Mouse (Mus musculus) left cerebral cortex, adult 9 months (tissue): ENCODE data around the gene 9230112D13Rik.

Experiments
- DNase-seq, 2 experiments: peaks; one replicate each; pipeline ENCODE4 v3.0.0; 2022; ENCODE audit warnings: low spot score in 2 of 2

9230112D13Rik gene

DNA sequence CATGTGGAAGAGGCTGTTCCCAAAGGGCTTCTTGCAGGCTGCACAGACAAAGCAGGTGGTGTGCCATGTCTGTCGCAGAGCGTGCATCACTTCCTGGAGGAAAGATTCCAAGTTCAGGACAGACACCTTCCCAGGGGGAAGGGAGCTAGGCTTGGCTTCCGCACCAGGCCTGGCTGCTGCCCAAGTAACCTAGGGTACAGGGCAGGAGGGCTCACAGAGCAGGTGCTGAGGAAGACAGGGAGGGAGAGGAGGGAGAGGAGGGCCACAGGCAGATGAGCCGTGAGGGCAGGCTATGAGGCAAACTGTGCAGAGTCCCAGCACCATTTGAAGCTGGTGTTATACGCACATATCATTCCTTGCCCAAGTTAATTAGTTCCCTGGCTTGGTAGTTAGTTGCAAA lies 19.3 kb upstream of the 9230112D13Rik start:
- DNase-seq, result no peak

DNA sequence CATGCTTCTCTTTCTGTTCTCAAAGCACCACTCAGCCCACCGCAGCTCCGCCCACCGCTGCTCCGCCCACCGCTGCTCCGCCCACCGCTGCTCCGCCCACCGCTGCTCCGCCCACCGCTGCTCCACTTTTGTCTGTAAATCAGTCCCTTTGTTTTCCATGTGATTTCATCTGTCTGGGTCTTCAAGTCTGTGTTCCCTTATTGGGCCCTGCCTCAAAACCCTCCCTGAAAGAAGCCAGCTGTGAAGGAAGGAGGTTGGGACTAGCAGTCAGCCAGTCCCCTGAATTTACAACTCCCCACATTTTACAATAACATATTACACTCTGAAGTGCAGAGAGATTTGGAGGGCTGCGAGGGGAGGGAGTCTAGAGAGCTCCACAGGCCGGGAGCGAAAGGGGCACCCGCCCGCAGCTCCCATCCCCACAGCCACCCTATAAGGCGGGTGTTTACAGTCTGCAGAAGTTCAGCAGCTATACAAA lies 18.1 kb upstream of the 9230112D13Rik start:
- DNase-seq, result no peak

DNA sequence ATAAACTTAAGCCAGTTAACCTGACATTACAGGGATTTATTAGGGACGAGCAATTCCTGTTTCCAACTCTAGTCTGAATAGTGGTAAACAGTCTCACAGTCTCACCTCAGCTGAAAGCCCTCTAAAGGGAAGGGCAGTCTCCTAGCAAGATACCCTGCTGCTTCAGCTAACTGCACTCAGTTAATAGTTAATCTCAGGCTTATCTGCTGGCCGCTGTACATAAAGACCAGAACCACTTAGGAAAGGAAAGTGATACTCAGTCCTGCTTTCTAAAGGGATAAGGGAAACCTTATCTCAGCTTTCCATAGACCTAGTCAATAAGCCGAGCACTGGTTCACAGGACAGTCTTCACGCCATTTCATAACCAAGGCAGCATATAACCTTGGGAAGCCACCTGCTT lies 13.3 kb upstream of the 9230112D13Rik start:
- DNase-seq, result no peak

DNA sequence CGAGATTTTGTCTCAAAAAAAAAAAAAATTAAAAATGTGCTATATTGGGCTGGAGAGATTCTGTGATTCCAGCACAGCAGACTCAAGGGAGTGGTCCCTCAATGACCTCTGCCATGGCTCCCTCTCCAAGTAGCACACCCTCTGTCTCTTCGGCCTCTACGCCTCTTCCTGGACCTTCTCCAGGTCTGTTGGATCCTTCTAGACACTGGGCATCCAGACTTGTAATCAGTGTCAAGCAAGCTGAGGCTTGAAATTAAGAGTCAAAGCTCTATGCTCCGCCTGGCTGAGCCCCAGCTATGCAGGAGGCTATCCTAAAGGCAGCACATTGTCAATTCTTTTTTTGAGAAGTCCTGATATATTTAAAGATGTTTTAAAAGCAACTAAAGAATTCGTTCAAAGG lies 10.9 kb upstream of the 9230112D13Rik start:
- no peak for DNase-seq

DNA sequence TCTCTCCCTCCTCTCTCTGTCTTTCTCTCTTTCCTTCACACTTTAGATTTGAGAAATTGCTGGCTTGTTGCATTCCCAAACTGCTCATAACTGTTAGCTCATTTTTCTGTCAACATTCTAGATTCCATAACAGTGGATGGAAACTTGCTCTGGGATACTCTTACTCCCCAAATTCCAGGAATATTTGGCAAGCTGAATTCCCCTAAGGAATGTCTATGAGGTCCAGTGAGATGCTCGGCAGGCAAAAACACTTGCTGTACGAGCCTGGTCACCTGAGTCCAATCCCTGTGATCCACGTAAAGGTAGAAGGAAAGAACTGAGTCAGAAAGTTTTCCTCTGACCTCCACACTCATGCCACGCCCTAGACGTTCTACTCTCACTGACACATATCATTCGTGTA lies 9.9 kb upstream of the 9230112D13Rik start:
- no peak for DNase-seq

DNA sequence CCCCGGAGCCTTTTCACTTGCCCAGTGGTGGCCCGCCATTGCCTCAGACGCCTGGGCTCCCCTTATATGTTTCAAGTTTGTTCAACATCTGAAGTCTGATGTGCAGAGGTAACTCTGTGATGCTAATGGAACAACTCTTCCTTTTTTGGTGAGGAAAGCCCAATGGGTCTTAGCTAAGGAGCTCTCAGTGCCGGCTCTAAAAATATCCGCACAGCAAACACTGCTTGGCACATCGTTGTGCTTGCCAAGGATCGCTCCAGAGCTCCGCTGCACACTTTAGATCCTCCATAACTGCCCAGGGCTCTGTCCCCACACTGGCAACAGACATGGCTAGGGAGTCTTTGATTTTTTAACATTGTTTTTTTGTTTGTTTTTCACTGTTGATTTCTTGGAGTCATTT lies 6.2 kb upstream of the 9230112D13Rik start:
- no peak for DNase-seq

DNA sequence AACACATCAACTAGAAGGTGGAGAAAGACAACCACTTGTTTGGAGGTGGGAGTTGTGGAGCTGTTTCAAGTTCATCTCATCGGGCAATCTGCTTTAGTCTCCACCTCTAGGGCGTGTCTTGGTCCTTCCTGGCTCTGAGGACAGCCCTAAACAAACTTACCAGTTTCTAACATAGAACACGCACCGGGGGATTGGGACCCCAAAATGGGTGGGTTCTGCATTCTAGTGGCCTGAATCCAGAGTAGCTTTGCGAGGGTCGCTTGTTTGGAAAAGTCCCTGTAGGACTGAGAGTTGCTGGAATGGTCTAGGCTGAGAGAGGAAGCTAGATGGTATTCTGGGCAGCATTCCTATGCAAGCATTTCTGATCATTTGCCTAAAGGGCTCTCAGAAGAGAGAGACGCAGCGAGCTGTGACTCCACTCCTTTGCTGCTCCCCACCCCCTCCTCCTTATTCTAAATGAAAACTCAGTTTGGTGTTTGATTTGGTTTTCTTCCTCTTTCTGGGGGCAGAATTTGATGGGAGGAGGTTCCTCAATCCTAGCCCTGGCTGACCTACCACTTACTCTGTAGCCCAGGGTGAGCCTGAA lies 4.5 kb downstream of the 9230112D13Rik start:
- DNase-seq, result no peak

DNA sequence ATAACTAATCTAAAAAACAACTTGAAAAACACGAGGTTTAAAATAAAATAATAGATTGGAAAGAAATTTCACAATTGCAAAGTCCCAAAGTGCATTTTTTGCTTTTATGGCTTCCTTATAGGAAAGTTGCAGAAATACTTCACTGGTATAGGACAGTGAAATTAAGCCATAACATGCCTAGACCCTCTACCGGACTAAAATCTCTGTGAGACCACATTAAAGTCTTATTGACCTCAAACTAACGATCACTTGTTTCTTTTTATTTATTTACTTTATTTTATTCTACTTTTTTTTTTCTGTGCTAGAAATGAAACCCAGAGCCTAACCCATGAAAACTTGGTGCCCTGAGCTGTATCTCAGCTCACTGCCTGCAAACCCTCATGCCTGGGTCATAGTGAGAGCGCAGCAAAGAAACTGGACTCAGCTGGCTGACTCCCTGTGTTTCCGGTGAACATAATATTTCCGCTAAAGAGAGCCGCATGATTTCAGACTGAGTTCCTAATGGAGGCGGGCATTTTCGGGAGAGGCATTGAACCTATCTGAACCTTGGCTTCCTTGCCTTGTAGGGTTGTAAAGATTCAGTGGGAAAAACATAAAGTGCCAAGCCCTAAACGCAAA lies 5.5 kb downstream of the 9230112D13Rik start:
- DNase-seq, result no peak

DNA sequence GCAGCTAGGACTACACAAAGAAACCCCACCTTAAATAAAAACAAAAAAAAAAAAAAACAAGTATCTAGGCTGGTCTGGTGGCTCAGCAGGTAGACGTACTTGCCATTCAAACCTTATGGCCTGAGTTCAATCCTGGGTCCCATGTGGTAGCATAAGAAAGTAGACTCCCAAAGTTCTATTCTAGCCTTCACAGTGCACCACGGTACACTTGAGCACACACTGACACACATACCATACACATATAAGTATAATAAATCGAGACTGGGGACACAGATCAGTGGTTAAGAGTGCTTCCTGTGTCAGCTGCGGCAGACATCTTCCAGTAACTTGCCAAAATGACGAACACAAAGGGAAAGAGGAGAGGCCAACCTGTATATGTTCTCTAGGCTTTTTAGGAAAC lies 6.7 kb downstream of the 9230112D13Rik start:
- DNase-seq, result no peak

DNA sequence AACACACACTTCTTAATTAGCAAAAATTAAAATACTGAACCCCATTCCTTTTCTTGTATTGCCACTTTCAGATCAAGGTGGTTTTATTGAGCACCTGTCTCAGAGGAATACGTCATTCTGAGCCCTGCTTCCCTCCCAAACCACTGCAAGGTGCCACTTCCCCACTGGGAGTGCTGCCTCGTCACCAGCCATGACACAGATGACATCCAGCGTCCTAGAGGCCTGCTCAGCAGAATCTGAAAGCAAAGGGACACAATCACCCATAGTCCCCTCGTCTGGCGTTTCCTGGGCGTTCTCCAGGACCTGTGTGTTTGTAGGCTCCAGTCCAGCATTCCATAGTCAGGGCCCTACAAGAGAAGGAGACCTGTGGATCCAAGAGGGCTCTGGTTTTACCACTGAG lies 8.5 kb downstream of the 9230112D13Rik start:
- DNase-seq, result no peak

DNA sequence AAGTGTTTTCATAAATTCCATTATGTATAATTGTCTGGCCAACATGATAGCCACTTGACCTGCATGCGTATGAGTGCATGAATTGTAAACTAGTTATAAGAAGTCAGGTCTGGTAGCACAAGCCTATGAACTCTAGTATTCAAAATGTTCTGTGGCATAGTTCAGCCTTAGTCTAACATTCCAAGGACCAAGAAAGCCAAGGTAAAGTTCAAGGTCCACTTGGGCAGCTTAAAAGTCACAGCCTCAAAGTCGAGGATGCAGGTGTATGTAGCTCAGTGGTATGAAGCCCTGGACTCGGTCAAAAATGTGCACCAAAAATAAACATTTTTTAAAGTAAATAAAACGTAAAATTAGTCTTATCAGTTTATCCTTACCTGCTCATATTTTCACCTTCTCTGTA lies 10.0 kb downstream of the 9230112D13Rik start:
- DNase-seq, result no peak

DNA sequence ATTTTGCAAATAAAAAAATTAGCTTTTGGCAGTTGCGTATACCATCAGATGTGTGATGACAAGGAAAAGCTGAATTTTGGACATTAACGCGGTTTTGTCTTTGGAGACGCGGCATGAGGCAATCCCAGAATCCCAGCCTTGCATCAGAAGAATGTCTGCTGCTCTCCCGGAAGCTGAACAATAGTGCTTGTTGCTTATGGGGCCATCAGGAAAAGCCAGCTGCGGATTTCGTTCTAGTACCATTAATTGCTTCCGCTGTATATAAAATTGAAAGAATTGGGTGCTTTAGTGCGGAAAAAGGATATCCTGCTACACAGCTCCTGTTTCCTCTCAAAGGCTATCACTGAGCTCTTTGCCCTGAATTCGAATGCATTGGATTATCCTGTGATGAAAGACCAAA lies 10.7 kb downstream of the 9230112D13Rik start:
- DNase-seq, result no peak

DNA sequence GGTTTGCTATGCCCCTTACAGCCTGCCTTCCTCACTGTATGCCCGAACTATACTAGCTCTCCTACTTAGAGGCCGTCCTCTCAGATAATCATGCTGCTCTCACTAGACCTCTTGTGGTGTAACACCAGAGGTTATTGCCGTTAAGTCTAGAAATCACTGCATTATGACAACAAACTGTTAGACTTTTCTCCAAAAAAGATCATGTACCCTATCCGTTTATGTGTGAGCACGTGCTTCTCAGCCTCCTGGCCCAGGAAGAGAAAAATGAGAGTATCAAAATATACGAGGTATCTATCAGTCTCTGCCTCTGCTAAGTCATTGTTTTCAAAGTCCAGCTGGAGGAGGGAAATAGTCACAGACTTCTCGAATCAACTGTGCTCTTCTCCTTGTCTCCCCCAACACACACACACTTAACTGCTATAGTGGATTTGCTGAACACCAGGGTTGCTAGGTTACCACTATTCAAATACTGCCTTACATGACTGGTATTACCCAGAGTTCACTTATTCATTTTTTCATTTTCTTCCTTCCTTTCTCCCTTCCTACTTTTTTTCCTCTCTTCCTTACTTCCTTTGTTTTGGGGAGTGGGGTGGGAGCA lies 13.7 kb downstream of the 9230112D13Rik start:
- DNase-seq, result no peak

DNA sequence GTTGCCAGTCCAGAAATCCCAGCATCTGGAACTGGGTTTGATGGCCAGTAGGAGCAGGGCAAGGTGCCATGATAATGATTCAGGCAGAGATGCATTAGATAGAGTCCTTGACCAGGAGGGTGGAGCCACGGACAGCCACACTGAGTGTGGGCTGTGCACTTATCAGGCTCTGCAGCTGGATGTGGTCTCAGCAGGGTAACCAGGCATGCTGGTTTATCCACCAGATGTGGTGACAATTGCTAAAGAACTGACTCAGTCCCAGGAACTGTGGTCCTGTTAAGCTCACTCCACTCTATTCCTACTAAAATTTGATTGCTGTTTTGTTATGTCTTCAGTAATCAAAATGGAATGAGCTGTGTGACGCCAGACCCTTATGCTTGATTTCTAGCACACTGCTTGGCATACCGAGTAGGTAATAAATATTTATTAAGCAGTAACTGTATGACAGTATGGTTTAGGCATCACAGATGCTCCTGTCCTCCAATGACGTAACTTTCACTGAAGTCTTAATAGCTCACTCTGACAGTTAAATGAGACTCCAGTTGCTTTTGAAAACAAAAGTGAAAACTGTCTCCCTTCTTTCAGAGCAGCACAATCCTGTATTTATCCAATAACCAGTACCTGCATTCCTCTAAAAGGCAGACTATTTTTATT lies 14.3 kb downstream of the 9230112D13Rik start:
- no peak for DNase-seq

DNA sequence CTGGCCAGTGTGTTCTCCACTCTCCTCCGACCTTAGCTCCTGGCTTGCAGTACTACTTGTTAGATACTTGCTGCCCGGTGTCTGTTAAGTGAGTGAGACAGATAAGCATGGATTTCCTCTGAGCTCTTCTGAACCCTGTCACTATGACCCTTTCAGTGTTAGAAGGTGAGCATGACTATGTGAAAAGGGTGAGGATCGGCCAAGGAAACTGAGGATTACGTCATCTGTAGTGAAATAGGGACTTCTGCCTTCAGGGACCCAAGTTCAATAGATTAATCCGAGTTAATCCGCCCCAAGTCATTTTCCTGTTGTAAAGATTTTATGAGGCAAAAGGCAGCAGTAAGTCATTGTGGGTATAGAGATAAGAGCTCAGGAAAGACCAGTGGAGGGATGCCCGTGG lies 17.3 kb downstream of the 9230112D13Rik start:
- no peak for DNase-seq

DNA sequence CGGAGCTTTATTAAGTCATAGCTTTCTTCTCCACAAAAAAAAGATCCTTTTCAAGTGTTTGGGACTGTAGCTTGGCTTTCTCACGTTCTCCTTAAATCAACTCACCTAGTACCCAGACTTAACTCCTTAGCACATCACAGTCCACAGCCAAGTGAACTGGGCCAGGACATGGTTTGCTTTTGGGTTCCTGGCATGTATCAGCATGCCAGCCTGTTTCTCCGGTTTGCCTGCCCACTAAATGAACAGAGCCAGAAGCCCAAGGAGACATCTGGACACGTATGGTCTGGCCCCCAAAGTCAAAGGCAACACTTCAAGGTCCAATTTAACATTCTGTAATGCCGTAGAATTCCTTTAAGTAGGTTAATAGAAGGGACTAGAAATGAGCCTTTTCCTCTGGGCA lies 18.2 kb downstream of the 9230112D13Rik start:
- DNase-seq, result no peak

DNA sequence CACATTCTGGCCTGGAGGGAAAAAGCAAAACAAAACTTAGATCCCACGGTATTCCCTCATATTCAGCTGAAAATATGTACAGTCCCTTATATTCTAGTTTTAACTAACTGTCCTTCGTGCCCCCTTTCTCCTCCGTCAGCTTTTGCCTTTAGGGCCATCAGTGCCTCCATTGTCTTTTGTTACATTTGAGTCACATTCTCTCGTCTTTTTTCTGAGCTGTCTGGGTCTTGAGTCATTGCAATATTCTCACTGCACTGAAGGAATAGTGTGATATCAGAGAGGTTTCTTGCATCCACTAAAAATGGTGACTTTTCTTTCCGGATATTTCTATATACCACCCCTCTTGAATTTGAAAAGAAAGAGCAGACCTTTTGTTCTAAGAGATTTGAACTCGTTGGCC lies 18.8 kb downstream of the 9230112D13Rik start:
- DNase-seq, result no peak

DNA sequence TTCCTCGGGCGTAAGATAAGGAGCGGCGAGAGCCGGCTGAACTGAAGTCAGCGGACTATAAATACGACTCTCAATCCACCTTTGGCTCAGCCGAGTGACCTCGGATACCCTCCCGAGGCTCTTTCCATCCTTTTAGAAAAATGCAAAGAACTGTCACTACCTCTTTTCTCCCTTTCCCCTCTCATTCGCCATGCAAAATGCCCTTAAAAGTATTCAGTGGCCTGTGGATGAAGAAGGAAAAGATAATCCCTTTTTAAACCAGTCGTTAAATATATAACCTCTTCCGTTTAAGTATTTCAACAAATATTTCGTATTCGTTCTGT lies 19.3 kb downstream of the 9230112D13Rik start, which contains the start of gene Bmpr1a:
Bmpr1a (minus strand) TSS at position 17 of the 323 bp plus-strand sequence.
- no peak for DNase-seq

DNA sequence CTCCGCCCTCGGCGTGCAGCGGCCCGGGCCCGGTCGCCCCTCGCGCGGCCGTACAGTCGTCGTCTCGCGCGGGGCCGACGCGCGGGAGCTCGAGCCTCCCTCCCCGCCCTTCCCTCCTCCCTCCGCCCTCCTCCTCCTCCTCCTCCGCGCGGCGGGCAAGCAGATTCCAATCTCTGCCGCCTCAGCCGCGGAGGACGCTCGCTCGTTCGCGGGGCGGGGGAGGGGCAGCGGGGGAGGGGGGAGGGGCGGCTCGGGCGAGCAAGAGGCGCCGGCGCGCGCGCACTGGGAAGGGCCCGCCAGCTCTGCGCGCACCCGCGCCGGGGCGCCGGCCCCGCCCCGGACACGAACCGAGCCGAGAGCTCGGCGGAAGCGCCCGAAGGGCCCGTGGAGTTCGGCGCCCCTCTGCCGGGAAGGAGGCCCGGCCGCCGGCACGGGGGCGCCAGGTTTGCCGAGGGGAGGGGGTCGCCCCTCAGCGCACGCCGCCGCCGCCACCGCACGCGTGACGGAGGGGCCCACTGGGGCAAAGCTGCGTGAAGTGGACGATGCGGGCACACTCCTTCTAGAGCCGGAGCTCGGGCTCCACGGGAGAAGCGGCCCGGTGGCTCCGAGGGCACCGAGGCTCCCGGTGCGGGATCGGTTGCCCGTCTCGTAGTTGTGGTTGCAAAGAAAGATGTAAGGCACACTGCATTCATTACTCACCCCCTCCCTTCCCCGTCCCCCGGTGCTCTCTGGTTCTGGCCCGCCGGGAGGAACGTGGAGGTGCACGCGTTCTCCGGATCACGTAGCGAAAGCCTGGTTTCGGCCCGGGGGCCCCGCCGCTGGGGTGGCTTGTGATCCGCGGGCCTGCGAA lies 19.9 kb downstream of the 9230112D13Rik start:
- DNase-seq, result peak; percentile 45 to 84

DNA sequence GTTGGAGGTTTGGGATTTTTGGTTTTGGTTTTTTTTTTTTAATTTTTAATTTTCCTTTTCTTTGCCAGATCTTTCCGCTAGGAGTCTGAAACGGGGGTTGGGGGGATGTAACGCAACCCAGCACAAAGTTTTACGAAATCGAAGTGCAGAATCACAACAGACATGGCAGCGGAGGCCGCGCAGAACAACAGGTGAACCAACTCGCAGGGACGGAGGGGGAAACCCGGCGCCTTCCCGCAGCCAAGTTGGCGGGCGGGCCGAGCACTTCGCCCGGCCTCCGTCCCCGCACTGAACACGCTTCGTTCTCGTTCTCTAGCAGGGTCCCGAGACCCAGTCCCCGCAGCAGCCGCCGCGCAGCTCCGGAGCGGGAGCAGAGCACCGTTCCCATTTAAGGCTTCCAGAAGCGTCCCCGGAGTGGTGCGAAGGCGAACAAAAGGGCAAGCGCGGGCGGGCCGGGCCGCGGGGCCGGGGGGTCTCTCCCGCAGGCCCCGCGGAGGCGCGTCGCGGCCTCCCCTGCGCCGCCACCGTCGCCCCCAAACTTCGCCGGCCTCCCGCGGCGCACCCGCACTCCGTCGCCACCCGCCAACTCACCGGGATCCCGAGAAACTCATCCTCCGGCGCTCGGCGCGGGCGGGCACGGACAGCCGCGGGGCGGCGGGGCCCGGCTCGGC lies 20.7 kb downstream of the 9230112D13Rik start:
- DNase-seq, result peak in 1 of 2 experiments; percentile 25

DNA sequence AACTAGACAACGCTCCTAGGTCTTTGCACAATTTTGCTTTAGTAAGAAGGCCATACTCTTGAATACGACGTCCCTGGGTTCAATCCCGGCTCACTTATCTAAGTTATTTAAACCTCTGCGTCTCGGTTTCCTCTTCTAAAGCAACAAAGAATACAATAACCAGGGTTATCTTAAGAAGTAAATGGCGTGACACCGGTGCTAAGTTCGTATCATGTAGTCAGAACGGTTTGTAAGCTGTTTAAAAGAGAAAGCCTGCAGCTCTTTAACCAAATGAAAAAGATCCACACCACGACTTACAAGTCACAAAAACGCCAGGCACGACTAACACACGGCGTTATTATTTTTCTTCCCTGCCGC lies 21.2 kb downstream of the 9230112D13Rik start:
- no peak for DNase-seq

DNA sequence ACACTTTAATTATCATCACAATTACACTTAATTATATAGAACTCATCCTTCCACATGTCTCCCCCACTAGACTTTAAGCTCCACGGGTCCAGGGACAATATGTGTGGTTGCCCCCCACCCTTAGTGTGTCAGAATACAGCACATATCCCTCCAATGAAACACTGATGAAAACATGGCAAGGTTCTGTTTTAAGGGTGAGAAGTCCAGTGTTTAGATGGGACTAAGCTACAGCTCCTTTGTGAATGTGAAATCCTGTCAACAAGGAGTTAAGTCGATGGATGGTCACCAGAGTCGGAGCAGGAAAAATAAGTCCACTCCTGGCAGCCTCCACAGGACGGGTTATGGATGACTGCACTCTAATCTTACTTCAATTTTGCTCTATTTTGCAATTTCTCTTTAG lies 22.3 kb downstream of the 9230112D13Rik start:
- DNase-seq, result no peak
